Mouse (Mus musculus): ENCODE measurements around the gene Ret.

DNA sequence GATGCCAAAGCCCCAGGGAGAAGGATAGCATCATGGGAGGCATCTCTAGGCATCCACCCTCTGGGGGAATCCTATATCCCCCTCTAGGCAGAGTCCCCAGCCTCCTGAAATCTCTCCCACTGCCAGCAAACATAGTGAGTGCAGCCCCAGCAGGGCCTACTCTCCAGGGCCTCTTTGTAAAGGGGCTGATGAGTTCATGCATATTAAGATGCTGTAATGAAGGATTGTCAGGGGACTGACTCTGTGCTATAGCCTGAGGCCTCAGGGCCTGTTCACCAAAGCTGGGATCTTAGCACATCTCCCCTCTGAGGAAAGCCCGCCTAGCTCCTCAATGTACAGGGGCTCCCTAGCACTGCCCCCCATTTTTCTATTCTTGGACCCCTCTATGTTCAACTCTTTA, 6.6 kb upstream of the Ret start:
- TF ChIP-seq CTCF (IDR thresholded peaks at IDR 0.05; ENCODE audit: borderline replicate concordance, control insufficient read depth, extremely low read depth, insufficient read depth, low read length, poor library complexity) (no peak), POLR2A (IDR thresholded peaks at IDR 0.05; ENCODE audit: control insufficient read depth, extremely low read depth, insufficient read depth, low read length, poor library complexity) (no peak)
